Mouse (Mus musculus) hindbrain, embryonic 13.5 days (tissue): Measurements from ENCODE around the gene Crb1. TPM values are rescaled to one million over a fixed set of nuclear protein-coding genes. Genes with fewer than 3 reads are reported as not detected.
A peak's percentile ranks its signal among the peaks of the same experiment; 100 is the strongest.

Experiments
- ATAC-seq: fragments of 200-750 bp; cut with Nextera tagmentation; 2 replicates; pipeline ENCODE4 v1.8.0; 2017; ENCODE audit warnings: moderate TSS enrichment; ENCODE audit not compliant: low FRiP score
- H3K27ac ChIP-seq: fragments of 300-500 bp; sonication (generic); 2 replicates; pipeline ENCODE4 v1.5.1; 2015; ENCODE audit warnings: inconsistent platforms, mild to moderate bottlenecking, moderate library complexity
- H3K27me3 ChIP-seq: fragments of 300-500 bp; sonication (generic); 2 replicates; pipeline ENCODE4 v1.6.1; 2015; ENCODE audit warnings: mild to moderate bottlenecking, inconsistent platforms
- H3K36me3 ChIP-seq: fragments of 300-500 bp; sonication (generic); 2 replicates; pipeline ENCODE4 v1.6.1; 2015; ENCODE audit warnings: mild to moderate bottlenecking, inconsistent platforms
- H3K4me1 ChIP-seq: fragments of 300-500 bp; sonication (generic); replicated peaks from 2 replicates; pipeline ENCODE4 v1.6.1; 2015; ENCODE audit warnings: inconsistent platforms
- H3K4me2 ChIP-seq: fragments of 300-500 bp; sonication (generic); 2 replicates; pipeline ENCODE4 v1.6.1; 2015; ENCODE audit warnings: inconsistent platforms, mild to moderate bottlenecking, moderate library complexity
- H3K4me3 ChIP-seq: fragments of 300-500 bp; sonication (generic); 2 replicates; pipeline ENCODE4 v1.5.1; 2015; ENCODE audit warnings: mild to moderate bottlenecking, inconsistent platforms
- H3K9ac ChIP-seq: fragments of 300-500 bp; sonication (generic); 2 replicates; pipeline ENCODE4 v1.6.1; 2015; ENCODE audit warnings: mild to moderate bottlenecking, inconsistent platforms
- H3K9me3 ChIP-seq: fragments of 300-500 bp; sonication (generic); 2 replicates; pipeline ENCODE4 v1.6.1; 2016; ENCODE audit warnings: inconsistent platforms
- WGBS: fragments of 180-500 bp; shearing (Covaris S2); methylation state at CpG from one replicate; pipeline ENCODE4 v1.1.7; 2015; 5-methylcytosine and 5-hydroxymethylcytosine counted together
- polyA plus RNA-seq: library from polyadenylated mRNA; unstranded; fragments of >200 nt; fragmentation: Nextera tagmentation; extraction: Ambion mirVana; gene quantifications from 2 replicates; pipeline ENCODE4 v1.2.1, GENCODE M21; 2015

Crb1 gene
- polyA plus RNA-seq, 1 experiment from 2014 or later = 1.7 TPM

- Histone ChIP-seq H3K27ac (no peak overlapping the region), H3K36me3 (no peaks in the 10 kb centered on the region), H3K27me3 (no peaks in the 10 kb centered on the region), H3K9me3 (no peaks in the 10 kb centered on the region), H3K4me3 (no peak overlapping the region), H3K9ac (no peak overlapping the region), H3K4me1 (peaks cover 18% of the 10 kb centered on the region), H3K4me2 (no peak overlapping the region)
- 24% methylated on average over 4 of the region's 4 CpGs for WGBS
- peak; percentile 27 for ATAC-seq
These were observed 2.7 kb upstream of the Crb1 start for GRCm38 (mm10) chr1:139379621-139379984.

- Histone ChIP-seq H3K9me3 (no peaks in the 10 kb centered on the region), H3K4me2 (no peak overlapping the region), H3K27ac (no peak overlapping the region), H3K4me1 (peaks cover 18% of the 10 kb centered on the region), H3K27me3 (no peaks in the 10 kb centered on the region), H3K36me3 (no peaks in the 10 kb centered on the region), H3K9ac (no peak overlapping the region), H3K4me3 (no peak overlapping the region)
- WGBS = 21% methylated on average over 11 of the region's 11 CpGs
- peak; percentile 60 for ATAC-seq
These were observed 2.1 kb upstream of the Crb1 start for GRCm38 (mm10) chr1:139378861-139379620.

DNA sequence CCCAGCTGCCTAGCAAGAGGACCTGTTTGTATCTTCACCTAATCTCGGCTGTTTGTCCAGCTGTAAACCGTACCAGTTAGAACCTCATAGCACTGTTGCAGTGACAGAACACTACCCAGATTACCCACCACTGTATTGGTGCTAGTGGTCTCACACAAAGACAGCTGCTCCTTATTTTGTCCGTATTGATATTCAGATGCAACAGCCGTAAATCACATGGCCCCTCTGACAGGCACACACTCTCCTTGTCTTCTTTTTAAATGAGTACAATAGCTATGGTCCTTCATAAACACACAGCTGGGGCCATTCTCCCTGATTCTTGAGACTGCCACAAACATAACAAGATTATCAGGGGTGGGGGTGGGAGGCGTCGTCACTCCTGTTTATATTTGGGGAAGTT, 1.0 kb downstream of the Crb1 start:
- peak overlapping the region; percentile 53 for H3K4me2 ChIP-seq
- no peak overlapping the region; the same call in 1 of the 2 replicates for H3K27ac ChIP-seq
- peaks cover 18% of the 10 kb centered on the region for H3K4me1 ChIP-seq
- H3K4me3 ChIP-seq = peak overlapping the region; percentile 32
- no peaks in the 10 kb centered on the region for H3K36me3 ChIP-seq
- H3K9ac ChIP-seq = peak overlapping the region; percentile 43; the same call in 1 of the 2 replicates
- no peak for ATAC-seq
- H3K27me3 ChIP-seq = no peaks in the 10 kb centered on the region
- H3K9me3 ChIP-seq = no peaks in the 10 kb centered on the region
- WGBS = 12% methylated on average over 6 of the region's 6 CpGs

GRCm38 (mm10) chr1:139371341-139371740, 5.6 kb downstream of the Crb1 start:
- no peak overlapping the region for H3K27ac ChIP-seq
- no peak overlapping the region for H3K9ac ChIP-seq
- H3K4me1 ChIP-seq = peaks cover 9% of the 10 kb centered on the region
- H3K9me3 ChIP-seq = no peaks in the 10 kb centered on the region
- no peak overlapping the region for H3K4me2 ChIP-seq
- no peak overlapping the region for H3K4me3 ChIP-seq
- no peaks in the 10 kb centered on the region for H3K36me3 ChIP-seq
- H3K27me3 ChIP-seq = no peaks in the 10 kb centered on the region
- 63% methylated on average over 6 of the region's 6 CpGs for WGBS
- ATAC-seq = no peak

DNA sequence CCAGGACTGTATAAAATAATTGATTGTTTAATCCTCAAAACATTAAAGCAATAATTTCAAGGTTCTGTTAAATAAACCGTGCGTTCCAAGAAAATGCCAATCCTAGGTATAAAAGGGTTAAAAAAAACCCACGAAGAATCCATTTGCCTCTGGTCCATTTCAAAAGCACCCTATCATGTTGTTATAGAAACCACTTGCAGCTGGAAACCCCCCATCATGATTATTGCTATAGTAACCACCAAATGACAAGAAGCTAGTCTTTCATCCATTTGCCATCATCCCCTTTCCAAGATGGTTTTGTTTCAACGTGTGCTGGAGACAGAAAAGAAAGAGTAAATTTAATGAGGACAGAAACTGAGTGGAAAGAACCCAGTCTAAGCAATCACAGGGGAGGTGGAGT, 28.3 kb downstream of the Crb1 start:
- H3K4me2 ChIP-seq = no peak overlapping the region
- no peaks in the 10 kb centered on the region for H3K27me3 ChIP-seq
- no peak overlapping the region for H3K4me3 ChIP-seq
- H3K36me3 ChIP-seq = no peaks in the 10 kb centered on the region
- no peak for ATAC-seq
- peaks cover 19% of the 10 kb centered on the region for H3K4me1 ChIP-seq
- no peak overlapping the region for H3K9ac ChIP-seq
- no peaks in the 10 kb centered on the region for H3K9me3 ChIP-seq
- no peak overlapping the region for H3K27ac ChIP-seq
- 38% methylated on average over 4 of the region's 4 CpGs for WGBS

- H3K9ac ChIP-seq = peak overlapping the region; percentile 6; the same call in 1 of the 2 replicates
- 35% methylated on average over 11 of the region's 11 CpGs for WGBS
- ATAC-seq = peak; percentile 92
These were observed 30.1 kb downstream of the Crb1 start for GRCm38 (mm10) chr1:139346602-139347371.

DNA sequence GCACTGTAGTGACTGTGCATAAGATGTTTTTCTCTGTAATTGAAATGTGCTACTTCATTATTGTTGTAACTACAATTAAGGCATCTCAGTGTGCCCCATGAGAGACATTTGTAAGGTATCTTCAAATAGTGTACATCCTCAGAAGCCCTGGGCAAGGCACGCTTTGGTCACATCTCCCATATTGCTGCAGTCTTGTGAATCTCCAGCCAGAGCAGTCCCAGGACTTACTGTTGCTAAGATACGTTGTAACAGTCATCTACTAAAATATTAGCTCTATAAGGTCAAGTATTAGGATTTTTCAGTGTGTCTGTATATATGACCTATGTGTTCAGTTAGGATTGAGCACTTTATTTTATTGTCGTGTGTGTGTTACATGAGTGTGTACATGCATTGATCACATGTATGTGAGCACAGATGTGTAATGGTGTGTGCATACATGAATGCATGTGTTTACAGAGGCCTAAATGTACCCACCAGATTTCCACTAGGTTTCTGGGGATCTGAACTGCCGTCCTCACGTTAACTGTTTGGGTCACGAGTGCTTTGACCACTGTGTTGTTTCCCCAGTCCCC, 30.8 kb downstream of the Crb1 start:
- 42% methylated on average over 6 of the region's 6 CpGs for WGBS
- Histone ChIP-seq H3K36me3 (no peaks in the 10 kb centered on the region), H3K27me3 (no peaks in the 10 kb centered on the region), H3K9ac (no peak overlapping the region), H3K9me3 (no peaks in the 10 kb centered on the region), H3K4me3 (no peak overlapping the region), H3K27ac (peak overlapping the region; percentile 83), H3K4me1 (peaks cover 19% of the 10 kb centered on the region), H3K4me2 (no peak overlapping the region)
- peak; percentile 53 for ATAC-seq

More at GRCm38 (mm10) chr1:139346602-139347371, 30.1 kb downstream of the Crb1 start:
- Histone ChIP-seq H3K36me3 (no peaks in the 10 kb centered on the region), H3K27ac (peak overlapping the region; percentile 83), H3K4me3 (no peak overlapping the region), H3K4me2 (0 out of 2 replicates have a peak overlapping the region, but pooled peaks have one; percentile 7), H3K4me1 (peaks cover 19% of the 10 kb centered on the region), H3K27me3 (no peaks in the 10 kb centered on the region), H3K9me3 (no peaks in the 10 kb centered on the region)

GRCm38 (mm10) chr1:139340178-139340859, 36.6 kb downstream of the Crb1 start:
- no peaks in the 10 kb centered on the region for H3K27me3 ChIP-seq
- H3K9ac ChIP-seq = no peak overlapping the region
- 7% methylated on average over 1 of the region's 2 CpGs for WGBS
- no peak overlapping the region for H3K27ac ChIP-seq
- H3K9me3 ChIP-seq = no peaks in the 10 kb centered on the region
- H3K4me2 ChIP-seq = no peak overlapping the region
- H3K4me3 ChIP-seq = no peak overlapping the region
- no peaks in the 10 kb centered on the region for H3K4me1 ChIP-seq
- peak; percentile 68; the same call in 1 of the 2 replicates for ATAC-seq
- H3K36me3 ChIP-seq = no peaks in the 10 kb centered on the region

DNA sequence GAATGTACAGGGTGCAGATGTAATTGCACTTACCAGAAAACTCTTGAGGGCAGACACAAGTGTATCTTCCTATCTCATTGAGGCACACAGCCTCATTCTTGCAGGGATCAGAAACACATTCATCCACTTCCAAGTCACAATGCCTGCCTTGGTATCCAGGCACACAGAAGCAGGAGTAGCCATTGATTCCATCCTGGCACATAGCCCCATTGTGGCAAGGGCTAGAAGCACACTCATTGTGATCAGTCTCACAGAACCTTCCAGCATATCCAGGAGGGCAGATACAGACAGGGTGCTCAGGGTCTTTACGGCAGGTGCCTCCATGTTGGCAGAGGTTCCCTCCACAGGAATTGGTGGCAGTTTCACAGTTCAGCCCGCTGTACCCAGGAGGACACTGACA, 39.9 kb downstream of the Crb1 start:
- no peak overlapping the region for H3K27ac ChIP-seq
- no peaks in the 10 kb centered on the region for H3K4me1 ChIP-seq

DNA sequence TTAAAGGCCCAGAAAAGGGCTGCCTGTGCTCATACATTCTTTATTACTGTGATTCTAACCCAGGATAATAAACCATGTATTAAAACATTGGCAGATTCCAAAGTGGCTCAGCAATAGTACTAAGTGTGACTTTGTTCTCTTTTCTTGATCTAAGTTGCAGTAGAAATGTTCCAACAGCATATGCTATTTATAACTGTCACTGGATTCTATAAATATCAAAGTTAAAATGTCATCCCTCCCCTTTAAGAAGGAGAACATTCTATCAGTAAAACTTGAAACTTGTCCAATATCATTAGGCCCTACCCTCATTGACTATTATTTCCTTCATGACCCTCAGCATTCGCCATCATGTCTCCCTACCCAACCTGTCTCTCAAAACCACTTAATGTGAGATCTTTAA, 48.1 kb downstream of the Crb1 start:
- Histone ChIP-seq H3K27ac (no peak overlapping the region), H3K4me1 (no peaks in the 10 kb centered on the region), H3K36me3 (no peaks in the 10 kb centered on the region), H3K27me3 (no peaks in the 10 kb centered on the region), H3K9me3 (no peaks in the 10 kb centered on the region), H3K4me3 (no peak overlapping the region), H3K4me2 (no peak overlapping the region), H3K9ac (no peak overlapping the region)
- 87% methylated on average over 1 of the region's 1 CpGs for WGBS
- ATAC-seq = no peak

More for the DNA sequence above, 39.9 kb downstream of the Crb1 start:
- ATAC-seq = no peak
- H3K4me3 ChIP-seq = no peak overlapping the region
- WGBS = 80% methylated on average over 2 of the region's 2 CpGs
- no peak overlapping the region for H3K9ac ChIP-seq
- no peaks in the 10 kb centered on the region for H3K9me3 ChIP-seq
- no peaks in the 10 kb centered on the region for H3K36me3 ChIP-seq
- no peaks in the 10 kb centered on the region for H3K27me3 ChIP-seq
- no peak overlapping the region for H3K4me2 ChIP-seq

DNA sequence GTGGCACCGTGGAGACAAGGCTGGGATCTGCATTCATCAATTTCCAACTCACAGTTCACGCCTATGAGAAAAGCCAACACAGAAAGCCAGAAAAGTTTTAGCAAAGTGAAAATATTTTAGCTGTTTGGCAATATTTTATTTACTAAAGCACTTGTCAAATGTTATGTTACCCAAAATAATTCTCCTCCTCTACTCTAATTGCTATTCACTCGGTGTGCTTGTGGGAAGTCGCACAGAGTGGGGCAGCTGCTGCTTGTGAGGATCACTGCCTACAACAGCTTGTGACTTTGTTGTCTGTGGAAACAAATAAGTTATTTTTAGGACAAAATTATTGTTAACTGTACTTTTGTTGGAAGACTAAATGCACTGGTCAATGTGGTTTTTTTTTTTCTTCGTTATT, 48.6 kb downstream of the Crb1 start:
- H3K36me3 ChIP-seq = no peaks in the 10 kb centered on the region
- ATAC-seq = no peak
- H3K27me3 ChIP-seq = no peaks in the 10 kb centered on the region
- H3K9me3 ChIP-seq = no peaks in the 10 kb centered on the region
- no peaks in the 10 kb centered on the region for H3K4me1 ChIP-seq
- H3K4me3 ChIP-seq = no peak overlapping the region
- no peak overlapping the region for H3K4me2 ChIP-seq
- 87% methylated on average over 5 of the region's 5 CpGs for WGBS
- no peak overlapping the region for H3K9ac ChIP-seq
- H3K27ac ChIP-seq = no peak overlapping the region

DNA sequence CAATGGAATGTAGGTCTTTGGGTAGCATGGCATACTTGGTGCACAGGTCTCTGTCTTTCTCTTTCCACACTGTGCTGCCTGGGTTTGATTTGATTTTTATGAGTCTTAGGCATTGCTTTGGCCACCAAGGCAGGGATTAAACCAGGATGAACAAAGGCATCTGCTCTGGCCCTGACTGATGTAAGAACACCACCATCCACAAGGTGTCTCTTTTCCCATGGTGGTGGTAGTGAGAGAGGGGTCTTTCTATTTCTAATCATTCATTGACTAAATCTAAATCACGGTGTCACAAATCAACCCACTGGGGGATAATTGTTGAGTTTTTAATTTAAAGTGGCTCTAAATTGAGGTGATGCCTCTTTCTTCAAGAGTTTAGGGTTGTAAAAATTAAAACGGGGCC, 51.5 kb downstream of the Crb1 start:
- Histone ChIP-seq H3K36me3 (no peaks in the 10 kb centered on the region), H3K4me3 (no peak overlapping the region), H3K9me3 (no peaks in the 10 kb centered on the region), H3K4me1 (no peaks in the 10 kb centered on the region), H3K4me2 (no peak overlapping the region), H3K27ac (no peak overlapping the region), H3K9ac (no peak overlapping the region), H3K27me3 (no peaks in the 10 kb centered on the region)
- 73% methylated on average over 2 of the region's 2 CpGs for WGBS
- ATAC-seq = no peak
